Mouse (Mus musculus): ENCODE results near the gene Gp1bb. TPM values are rescaled to one million over a fixed set of nuclear protein-coding genes. Genes with fewer than 3 reads are reported as not detected.

Gene Gp1bb
- polyA plus RNA-seq, 1 experiment, result 6.4 TPM

DNA sequence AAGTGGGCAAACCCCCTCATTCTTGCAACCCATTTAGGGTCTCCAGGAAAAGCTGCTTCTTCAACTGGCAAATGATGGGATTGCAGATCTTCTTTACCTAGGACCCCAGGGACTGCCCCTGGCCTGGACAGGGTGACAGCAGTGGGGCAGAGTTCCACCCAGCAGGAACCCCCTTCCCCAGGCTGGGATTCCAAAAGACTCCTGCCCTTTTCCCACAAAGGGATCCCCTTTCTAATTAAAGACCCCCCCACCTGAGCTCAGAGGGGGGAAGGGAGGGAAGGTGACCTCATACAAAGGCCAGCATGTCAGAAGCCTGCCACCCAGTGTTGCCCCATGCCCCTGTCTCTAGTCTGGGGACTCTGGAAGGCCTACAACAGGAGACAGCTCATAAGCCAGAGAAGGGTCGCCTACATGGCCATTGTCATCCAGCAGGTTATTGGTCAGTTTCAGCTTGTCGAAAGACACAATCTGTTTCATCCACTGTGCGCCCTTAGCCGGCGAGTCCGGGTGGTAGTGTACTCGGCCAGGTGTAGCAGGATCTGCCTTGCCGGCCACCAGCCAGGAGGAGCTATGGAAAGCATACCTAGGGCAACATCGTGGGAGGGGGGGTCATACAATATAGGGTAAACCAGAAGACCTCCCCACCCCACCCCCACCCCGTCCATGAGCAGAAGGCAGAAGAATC, 38.4 kb downstream of the Gp1bb start:
- H3K79me2 ChIP-seq (ENCODE audit: control insufficient read depth, insufficient read depth), result peaks cover 18% of the 10 kb centered on the region
- TF ChIP-seq MYOD1 (IDR thresholded peaks at IDR 0.05; ENCODE audit: control insufficient read depth, insufficient read length, low read depth) (no peak), USF1 (IDR thresholded peaks at IDR 0.05; ENCODE audit: low read depth) (no peak), CTCF (IDR thresholded peaks at IDR 0.05; ENCODE audit: control insufficient read depth, insufficient read depth, insufficient read length) (no peak), MYOG (IDR thresholded peaks at IDR 0.05; ENCODE audit: control insufficient read depth, extremely low read depth, insufficient read length) (no peak), MAX (IDR thresholded peaks at IDR 0.05) (no peak), CEBPB (IDR thresholded peaks at IDR 0.05; ENCODE audit: low read depth) (no peak), FOSL1 (IDR thresholded peaks at IDR 0.05; ENCODE audit: insufficient read depth, low read length, poor library complexity, severe bottlenecking) (no peak)
- H3K36me3 ChIP-seq (ENCODE audit: control insufficient read depth, insufficient read depth), result peaks cover 22% of the 10 kb centered on the region
- no peaks in the 10 kb centered on the region for H3K27me3 ChIP-seq (ENCODE audit: control insufficient read depth, insufficient read depth, insufficient read length)
- H3K4me3 ChIP-seq (ENCODE audit: insufficient read depth, poor library complexity, severe bottlenecking), result no peak overlapping the region
- peaks cover 2% of the 10 kb centered on the region for H3K79me3 ChIP-seq (ENCODE audit: low read depth)
- no peak overlapping the region for H3ac ChIP-seq (ENCODE audit: control insufficient read depth, insufficient read length, low read depth)

DNA sequence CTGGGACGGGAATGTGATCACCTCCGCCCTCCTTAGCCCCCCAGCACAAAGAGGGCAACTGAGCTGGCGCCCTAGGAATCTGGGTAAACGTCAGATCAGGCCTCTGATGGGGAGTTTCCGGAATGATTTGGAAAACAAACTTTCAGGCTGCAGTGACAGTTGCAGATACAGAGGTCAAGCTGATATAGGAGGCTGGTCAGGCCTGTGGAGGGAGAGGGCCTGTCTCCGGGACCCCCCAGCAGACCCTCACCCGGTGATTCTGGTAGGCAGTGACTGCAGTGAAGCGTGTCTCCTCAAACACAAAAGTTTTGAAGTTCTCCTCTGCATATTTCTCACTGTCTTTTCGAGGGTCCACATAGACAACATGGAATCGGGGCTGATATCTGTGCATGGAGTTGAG, 39.0 kb downstream of the Gp1bb start:
- Histone ChIP-seq H3ac (ENCODE audit: control insufficient read depth, insufficient read length, low read depth) (no peak overlapping the region), H3K4me3 (ENCODE audit: insufficient read depth, poor library complexity, severe bottlenecking) (no peak overlapping the region), H3K27me3 (ENCODE audit: control insufficient read depth, insufficient read depth, insufficient read length) (no peaks in the 10 kb centered on the region)

DNA sequence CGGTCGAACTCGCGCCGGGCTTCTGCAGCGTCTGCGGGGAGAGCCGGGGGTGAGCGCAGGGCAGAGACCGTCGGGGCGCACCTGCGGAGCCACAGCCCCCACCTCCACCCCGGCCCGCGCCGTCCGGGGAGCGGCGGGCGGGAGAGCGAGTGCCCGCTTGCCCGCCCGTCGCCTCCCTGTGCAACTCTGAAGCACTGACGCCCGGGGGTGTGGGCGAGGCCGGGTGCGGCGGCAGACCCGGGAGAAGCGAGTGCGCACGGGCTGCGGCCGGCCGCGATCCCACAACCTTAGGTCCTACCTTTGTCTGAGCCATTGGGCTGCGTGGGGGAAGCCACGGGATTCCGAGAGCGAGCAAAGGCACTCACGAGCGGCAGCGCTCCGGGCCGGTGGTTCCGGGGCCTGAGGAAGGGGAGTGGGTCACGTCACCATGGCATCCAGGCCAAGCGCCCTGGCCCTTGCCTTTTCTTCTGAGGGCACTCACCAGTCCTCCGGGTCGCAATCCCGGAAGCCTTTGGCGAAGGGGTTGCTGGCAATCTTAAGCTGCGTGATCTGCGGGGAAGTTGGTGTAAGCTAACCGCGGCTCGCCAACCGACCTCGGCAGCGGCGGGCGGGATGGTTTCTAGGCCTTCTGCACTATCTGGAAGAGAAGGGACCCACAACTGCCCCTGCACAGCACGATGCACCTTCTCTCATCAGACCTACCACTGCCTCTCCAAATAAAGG, 39.6 kb downstream of the Gp1bb start:
- H3K36me3 ChIP-seq (ENCODE audit: control insufficient read depth, insufficient read depth), result peaks cover 22% of the 10 kb centered on the region
- no peak overlapping the region for H3ac ChIP-seq (ENCODE audit: control insufficient read depth, insufficient read length, low read depth)
- H3K4me3 ChIP-seq (ENCODE audit: insufficient read depth, poor library complexity, severe bottlenecking), result no peak overlapping the region
- peaks cover 18% of the 10 kb centered on the region for H3K79me2 ChIP-seq (ENCODE audit: control insufficient read depth, insufficient read depth)
- H3K27me3 ChIP-seq (ENCODE audit: control insufficient read depth, insufficient read depth, insufficient read length), result no peaks in the 10 kb centered on the region
- TF ChIP-seq MYOD1 (IDR thresholded peaks at IDR 0.05; ENCODE audit: control insufficient read depth, insufficient read length, low read depth), result no peak
- no peak for TF ChIP-seq MAX (IDR thresholded peaks at IDR 0.05)
- no peak for TF ChIP-seq MYOG (IDR thresholded peaks at IDR 0.05; ENCODE audit: control insufficient read depth, extremely low read depth, insufficient read length)
- no peak for TF ChIP-seq FOSL1 (IDR thresholded peaks at IDR 0.05; ENCODE audit: insufficient read depth, low read length, poor library complexity, severe bottlenecking)
- no peak for TF ChIP-seq CEBPB (IDR thresholded peaks at IDR 0.05; ENCODE audit: low read depth)
- TF ChIP-seq USF1 (IDR thresholded peaks at IDR 0.05; ENCODE audit: low read depth), result no peak
- TF ChIP-seq CTCF (IDR thresholded peaks at IDR 0.05; ENCODE audit: control insufficient read depth, insufficient read depth, insufficient read length), result no peak
- H3K79me3 ChIP-seq (ENCODE audit: low read depth), result peaks cover 2% of the 10 kb centered on the region

More for the DNA sequence above, 39.0 kb downstream of the Gp1bb start:
- Histone ChIP-seq H3K36me3 (ENCODE audit: control insufficient read depth, insufficient read depth) (peaks cover 22% of the 10 kb centered on the region), H3K79me2 (ENCODE audit: control insufficient read depth, insufficient read depth) (peaks cover 18% of the 10 kb centered on the region), H3K79me3 (ENCODE audit: low read depth) (peaks cover 2% of the 10 kb centered on the region)
- TF ChIP-seq MYOD1 (IDR thresholded peaks at IDR 0.05; ENCODE audit: control insufficient read depth, insufficient read length, low read depth) (no peak), USF1 (IDR thresholded peaks at IDR 0.05; ENCODE audit: low read depth) (no peak), FOSL1 (IDR thresholded peaks at IDR 0.05; ENCODE audit: insufficient read depth, low read length, poor library complexity, severe bottlenecking) (no peak), CTCF (IDR thresholded peaks at IDR 0.05; ENCODE audit: control insufficient read depth, insufficient read depth, insufficient read length) (no peak), MYOG (IDR thresholded peaks at IDR 0.05; ENCODE audit: control insufficient read depth, extremely low read depth, insufficient read length) (no peak), MAX (IDR thresholded peaks at IDR 0.05) (no peak), CEBPB (IDR thresholded peaks at IDR 0.05; ENCODE audit: low read depth) (no peak)

DNA sequence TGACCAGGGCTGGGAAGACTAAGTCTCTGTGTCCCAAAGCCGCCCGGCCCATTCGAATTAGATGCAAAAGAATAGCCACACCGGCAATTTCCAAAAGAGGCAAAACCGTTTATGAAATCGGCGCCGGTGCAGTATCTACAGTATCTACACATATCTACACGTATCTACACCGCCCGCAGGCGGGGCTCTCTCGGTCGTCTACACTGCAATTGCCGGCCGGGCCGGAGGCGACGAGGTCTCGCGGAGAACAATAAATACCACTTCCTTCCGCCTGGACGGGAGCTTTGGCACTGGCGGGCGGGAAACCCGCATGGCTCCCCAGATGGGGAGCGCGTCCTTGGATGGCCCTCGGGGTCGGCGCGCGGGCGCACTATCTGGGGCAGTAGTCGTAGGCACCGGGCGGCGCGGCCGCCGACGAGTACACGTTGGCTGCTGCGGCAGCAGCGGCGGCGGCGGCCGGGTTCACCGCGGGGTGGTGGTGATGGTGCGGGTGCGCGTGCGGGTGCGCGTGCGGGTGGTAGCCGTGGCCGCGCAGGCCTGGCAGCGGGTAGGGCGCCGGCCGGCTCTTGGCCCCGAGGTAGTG, 40.5 kb downstream of the Gp1bb start:
- TF ChIP-seq FOSL1 (IDR thresholded peaks at IDR 0.05; ENCODE audit: insufficient read depth, low read length, poor library complexity, severe bottlenecking) (no peak), USF1 (IDR thresholded peaks at IDR 0.05; ENCODE audit: low read depth) (no peak), CTCF (IDR thresholded peaks at IDR 0.05; ENCODE audit: control insufficient read depth, insufficient read depth, insufficient read length) (no peak), CEBPB (IDR thresholded peaks at IDR 0.05; ENCODE audit: low read depth) (no peak)
- H3K36me3 ChIP-seq (ENCODE audit: control insufficient read depth, insufficient read depth), result peaks cover 22% of the 10 kb centered on the region
- peaks cover 18% of the 10 kb centered on the region for H3K79me2 ChIP-seq (ENCODE audit: control insufficient read depth, insufficient read depth)
- H3ac ChIP-seq (ENCODE audit: control insufficient read depth, insufficient read length, low read depth), result no peak overlapping the region
- H3K4me3 ChIP-seq (ENCODE audit: insufficient read depth, poor library complexity, severe bottlenecking), result no peak overlapping the region
- H3K79me3 ChIP-seq (ENCODE audit: low read depth), result peaks cover 2% of the 10 kb centered on the region
- no peaks in the 10 kb centered on the region for H3K27me3 ChIP-seq (ENCODE audit: control insufficient read depth, insufficient read depth, insufficient read length)

DNA sequence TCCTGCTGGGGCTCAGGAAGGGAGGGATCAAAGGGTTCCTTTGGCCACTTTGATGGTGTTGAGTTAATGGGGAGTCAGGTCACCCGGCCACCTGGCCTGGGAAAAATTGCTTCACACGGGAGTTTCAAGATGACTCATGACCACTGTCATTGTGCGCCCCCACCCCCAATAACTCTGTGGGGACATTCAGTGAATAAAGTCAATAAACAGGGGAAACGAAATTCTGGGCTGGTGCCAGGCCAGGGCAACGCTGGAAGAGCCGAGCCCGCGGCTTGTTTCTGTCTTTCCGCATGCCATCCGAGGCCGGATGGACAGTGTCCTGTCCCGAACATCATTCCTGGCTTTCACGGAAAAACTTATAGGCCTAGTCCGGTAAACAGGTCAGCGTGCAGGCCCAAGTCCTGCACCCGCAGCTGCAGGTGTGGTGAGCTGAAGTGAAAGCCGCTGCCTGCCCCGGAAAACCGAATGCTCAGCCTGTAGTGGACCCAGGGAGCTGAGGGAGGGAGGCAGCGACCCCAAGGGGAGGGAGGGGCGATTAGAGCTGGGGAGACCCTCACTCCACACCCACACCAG, 41.1 kb downstream of the Gp1bb start:
- peaks cover 18% of the 10 kb centered on the region for H3K79me2 ChIP-seq (ENCODE audit: control insufficient read depth, insufficient read depth)
- peaks cover 22% of the 10 kb centered on the region for H3K36me3 ChIP-seq (ENCODE audit: control insufficient read depth, insufficient read depth)
- peaks cover 2% of the 10 kb centered on the region for H3K79me3 ChIP-seq (ENCODE audit: low read depth)
- H3ac ChIP-seq (ENCODE audit: control insufficient read depth, insufficient read length, low read depth), result no peak overlapping the region
- TF ChIP-seq USF1 (IDR thresholded peaks at IDR 0.05; ENCODE audit: low read depth), result no peak
- TF ChIP-seq MYOD1 (IDR thresholded peaks at IDR 0.05; ENCODE audit: control insufficient read depth, insufficient read length, low read depth), result no peak
- no peak for TF ChIP-seq CEBPB (IDR thresholded peaks at IDR 0.05; ENCODE audit: low read depth)
- no peak for TF ChIP-seq FOSL1 (IDR thresholded peaks at IDR 0.05; ENCODE audit: insufficient read depth, low read length, poor library complexity, severe bottlenecking)
- H3K4me3 ChIP-seq (ENCODE audit: insufficient read depth, poor library complexity, severe bottlenecking), result no peak overlapping the region
- no peaks in the 10 kb centered on the region for H3K27me3 ChIP-seq (ENCODE audit: control insufficient read depth, insufficient read depth, insufficient read length)

Measured in C2C12 (cell line).